8 mouse cellular contexts compared by ENCODE assay signal in genomic region chr11:78179438-78179999, GRCm38 (mm10). TPM values are rescaled to one million over a fixed set of nuclear protein-coding genes. Genes with fewer than 3 reads are reported as not detected.
DNase-seq lines count a peak whose midpoint lies in the region; ATAC-seq and TF ChIP-seq lines count a peak whose summit lies in the region.

No protein-coding gene starts in this region.

- 22% methylated on average over 8 of the region's 8 CpGs for WGBS in lung, embryonic 14.5 days
- 48% methylated on average over 8 of the region's 8 CpGs for WGBS in lung, adult 2 months
- WGBS in embryonic facial prominence, embryonic 13.5 days = 28% methylated on average over 8 of the region's 8 CpGs
- WGBS in limb, embryonic 13.5 days = 26% methylated on average over 8 of the region's 8 CpGs
- 19% methylated on average over 8 of the region's 8 CpGs for WGBS in stomach, embryonic 15.5 days

- peak overlapping the region; percentile 97 for H3K27ac ChIP-seq in lung, embryonic 14.5 days (ENCODE audit: low read depth)
- peak overlapping the region; percentile 96 for H3K27ac ChIP-seq in embryonic facial prominence, embryonic 13.5 days
- H3K27ac ChIP-seq in limb, embryonic 13.5 days = peak overlapping the region; percentile 98
- H3K27ac ChIP-seq in stomach, embryonic 15.5 days = peak overlapping the region; percentile 99

- no peaks in the 10 kb centered on the region for H3K27me3 ChIP-seq in lung, embryonic 14.5 days (ENCODE audit: insufficient read depth, low read length)
- no peaks in the 10 kb centered on the region for H3K27me3 ChIP-seq in embryonic facial prominence, embryonic 13.5 days
- no peaks in the 10 kb centered on the region for H3K27me3 ChIP-seq in limb, embryonic 13.5 days
- H3K27me3 ChIP-seq in stomach, embryonic 15.5 days (replicated peaks) = no peaks in the 10 kb centered on the region

- peaks cover 33% of the 10 kb centered on the region for H3K36me3 ChIP-seq in lung, embryonic 14.5 days (ENCODE audit: insufficient read depth)
- H3K36me3 ChIP-seq in embryonic facial prominence, embryonic 13.5 days = peaks cover 32% of the 10 kb centered on the region
- H3K36me3 ChIP-seq in limb, embryonic 13.5 days = peaks cover 34% of the 10 kb centered on the region
- peaks cover 24% of the 10 kb centered on the region for H3K36me3 ChIP-seq in stomach, embryonic 15.5 days

- no peak for TF ChIP-seq POLR2A in lung, adult 2 months (IDR thresholded peaks at IDR 0.05; ENCODE audit: borderline replicate concordance, extremely low read depth, low read depth, low read length)

- no peaks in the 10 kb centered on the region for H3K9me3 ChIP-seq in lung, embryonic 14.5 days (ENCODE audit: low read depth, low read length)
- H3K9me3 ChIP-seq in embryonic facial prominence, embryonic 13.5 days = no peaks in the 10 kb centered on the region
- no peaks in the 10 kb centered on the region for H3K9me3 ChIP-seq in limb, embryonic 13.5 days
- H3K9me3 ChIP-seq in stomach, embryonic 15.5 days = no peaks in the 10 kb centered on the region

- TF ChIP-seq CTCF in lung, embryonic 14.5 days (IDR thresholded peaks at IDR 0.05; ENCODE audit: low read depth) = no peak
- TF ChIP-seq CTCF in lung, adult 2 months (IDR thresholded peaks at IDR 0.05; ENCODE audit: insufficient read depth, low read length) = no peak

- H3K9ac ChIP-seq in lung, embryonic 14.5 days = peak overlapping the region; percentile 77
- peak overlapping the region; percentile 77 for H3K9ac ChIP-seq in embryonic facial prominence, embryonic 13.5 days
- peak overlapping the region; percentile 87 for H3K9ac ChIP-seq in limb, embryonic 13.5 days
- H3K9ac ChIP-seq in stomach, embryonic 15.5 days = peak overlapping the region; percentile 67; the same call in 1 of the 2 replicates

- no peak for DNase-seq in lung, embryonic 14.5 days
- no peak for DNase-seq in lung, adult 2 months
- DNase-seq in spleen, postnatal 10 days (ENCODE audit: low spot score in 2 of 2) = no peak
- DNase-seq in adrenal gland, postnatal 14 days = no peak
- DNase-seq in thymus, adult 18-20 months = no peak

- no peak for ATAC-seq in lung, embryonic 14.5 days (ENCODE audit: insufficient read depth)
- ATAC-seq in embryonic facial prominence, embryonic 13.5 days (ENCODE audit: insufficient number of reproducible peaks, insufficient read depth, low FRiP score, low TSS enrichment, low read depth) = no peak
- no peak for ATAC-seq in limb, embryonic 13.5 days (ENCODE audit: low FRiP score, low read depth)
- no peak for ATAC-seq in stomach, embryonic 15.5 days (ENCODE audit: insufficient read depth, low FRiP score, low read depth)

- H3K4me2 ChIP-seq in lung, embryonic 14.5 days = peak overlapping the region; percentile 96
- H3K4me2 ChIP-seq in embryonic facial prominence, embryonic 13.5 days = peak overlapping the region; percentile 77
- H3K4me2 ChIP-seq in limb, embryonic 13.5 days (replicated peaks) = peak overlapping the region; percentile 91
- H3K4me2 ChIP-seq in stomach, embryonic 15.5 days = peak overlapping the region; percentile 90

- H3K4me3 ChIP-seq in lung, embryonic 14.5 days (ENCODE audit: low read depth, low read length) = peak overlapping the region; percentile 59
- H3K4me3 ChIP-seq in lung, adult 2 months (replicated peaks; ENCODE audit: extremely low read depth, low read depth, low read length) = no peak overlapping the region
- H3K4me3 ChIP-seq in embryonic facial prominence, embryonic 13.5 days = peak overlapping the region; percentile 62
- peak overlapping the region; percentile 68 for H3K4me3 ChIP-seq in limb, embryonic 13.5 days
- H3K4me3 ChIP-seq in stomach, embryonic 15.5 days (replicated peaks) = peak overlapping the region; percentile 76

- H3K4me1 ChIP-seq in lung, embryonic 14.5 days (ENCODE audit: insufficient read depth) = peaks cover 6% of the 10 kb centered on the region; the same call in 1 of the 2 replicates
- peaks cover 3% of the 10 kb centered on the region; the same call in 1 of the 2 replicates for H3K4me1 ChIP-seq in lung, adult 2 months (ENCODE audit: control insufficient read depth, insufficient read depth, low read length)
- peaks cover 55% of the 10 kb centered on the region for H3K4me1 ChIP-seq in embryonic facial prominence, embryonic 13.5 days
- peaks cover 63% of the 10 kb centered on the region for H3K4me1 ChIP-seq in limb, embryonic 13.5 days
- peaks cover 53% of the 10 kb centered on the region for H3K4me1 ChIP-seq in stomach, embryonic 15.5 days

RNA-seq across cellular contexts. Expression of gene Tlcd1, which starts 3.0 kb away (rescaled TPM):
- polyA plus RNA-seq in lung, embryonic 14.5 days (2014; fragmentation: Nextera tagmentation; extraction: Ambion mirVana) = 19.2 and 21.6 TPM in 2 replicates
- polyA plus RNA-seq in lung, adult 2 months (2012; rRNA removed) = 38.0 and 44.2 TPM in 2 replicates
- 15.4 and 17.2 TPM in 2 replicates for polyA plus RNA-seq in embryonic facial prominence, embryonic 13.5 days (2015; fragmentation: Nextera tagmentation; extraction: Ambion mirVana)
- polyA plus RNA-seq in limb, embryonic 13.5 days (2015; fragmentation: Nextera tagmentation; extraction: Ambion mirVana) = 13.5 and 14.1 TPM in 2 replicates
- polyA plus RNA-seq in stomach, embryonic 15.5 days (2015; fragmentation: Nextera tagmentation; extraction: Ambion mirVana) = 29.8 and 30.8 TPM in 2 replicates
- total RNA-seq in adrenal gland, postnatal 14 days (2021) = 36.4 and 46.4 TPM in 2 replicates

RNA-seq across cellular contexts. Expression of gene Nek8, which starts 3.0 kb away (rescaled TPM):
- polyA plus RNA-seq in lung, embryonic 14.5 days (2014; fragmentation: Nextera tagmentation; extraction: Ambion mirVana) = 15.3 and 17.2 TPM in 2 replicates
- 16.1 and 18.9 TPM in 2 replicates for polyA plus RNA-seq in lung, adult 2 months (2012; rRNA removed)
- polyA plus RNA-seq in embryonic facial prominence, embryonic 13.5 days (2015; fragmentation: Nextera tagmentation; extraction: Ambion mirVana) = 17.4 and 18.1 TPM in 2 replicates
- polyA plus RNA-seq in limb, embryonic 13.5 days (2015; fragmentation: Nextera tagmentation; extraction: Ambion mirVana) = 20.1 and 20.7 TPM in 2 replicates
- 15.4 and 18.2 TPM in 2 replicates for polyA plus RNA-seq in stomach, embryonic 15.5 days (2015; fragmentation: Nextera tagmentation; extraction: Ambion mirVana)
- 8.5 and 9.0 TPM in 2 replicates for total RNA-seq in adrenal gland, postnatal 14 days (2021)

RNA-seq across cellular contexts. Expression of gene Rpl23a, which starts 3.9 kb away (rescaled TPM):
- polyA plus RNA-seq in lung, embryonic 14.5 days (2014; fragmentation: Nextera tagmentation; extraction: Ambion mirVana) = 1,638 and 1,710 TPM in 2 replicates
- 103 and 212 TPM in 2 replicates for polyA plus RNA-seq in lung, adult 2 months (2012; rRNA removed)
- polyA plus RNA-seq in embryonic facial prominence, embryonic 13.5 days (2015; fragmentation: Nextera tagmentation; extraction: Ambion mirVana) = 1,597 and 1,678 TPM in 2 replicates
- polyA plus RNA-seq in limb, embryonic 13.5 days (2015; fragmentation: Nextera tagmentation; extraction: Ambion mirVana) = 1,373 and 1,384 TPM in 2 replicates
- polyA plus RNA-seq in stomach, embryonic 15.5 days (2015; fragmentation: Nextera tagmentation; extraction: Ambion mirVana) = 1,236 and 1,312 TPM in 2 replicates
- 1,759 and 1,890 TPM in 2 replicates for total RNA-seq in adrenal gland, postnatal 14 days (2021)

RNA-seq across cellular contexts. Expression of gene Rab34, which starts 8.7 kb away (rescaled TPM):
- 140 TPM in 2 replicates for polyA plus RNA-seq in lung, embryonic 14.5 days (2014; fragmentation: Nextera tagmentation; extraction: Ambion mirVana)
- polyA plus RNA-seq in lung, adult 2 months (2012; rRNA removed) = 45.4 and 59.2 TPM in 2 replicates
- 172 and 188 TPM in 2 replicates for polyA plus RNA-seq in embryonic facial prominence, embryonic 13.5 days (2015; fragmentation: Nextera tagmentation; extraction: Ambion mirVana)
- 171 and 185 TPM in 2 replicates for polyA plus RNA-seq in limb, embryonic 13.5 days (2015; fragmentation: Nextera tagmentation; extraction: Ambion mirVana)
- 111 and 120 TPM in 2 replicates for polyA plus RNA-seq in stomach, embryonic 15.5 days (2015; fragmentation: Nextera tagmentation; extraction: Ambion mirVana)
- total RNA-seq in adrenal gland, postnatal 14 days (2021) = 89.2 and 92.2 TPM in 2 replicates

RNA-seq across cellular contexts. Expression of gene Proca1, which starts 13.7 kb away (rescaled TPM):
- polyA plus RNA-seq in lung, embryonic 14.5 days (2014; fragmentation: Nextera tagmentation; extraction: Ambion mirVana) = 2.8 TPM in 2 replicates
- polyA plus RNA-seq in lung, adult 2 months (2012; rRNA removed) = 0.87 and 1.4 TPM in 2 replicates
- polyA plus RNA-seq in embryonic facial prominence, embryonic 13.5 days (2015; fragmentation: Nextera tagmentation; extraction: Ambion mirVana) = 3.2 and 4.1 TPM in 2 replicates
- 2.7 and 3.0 TPM in 2 replicates for polyA plus RNA-seq in limb, embryonic 13.5 days (2015; fragmentation: Nextera tagmentation; extraction: Ambion mirVana)
- 2.9 and 3.0 TPM in 2 replicates for polyA plus RNA-seq in stomach, embryonic 15.5 days (2015; fragmentation: Nextera tagmentation; extraction: Ambion mirVana)
- total RNA-seq in adrenal gland, postnatal 14 days (2021) = 17.6 and 26.3 TPM in 2 replicates
